Mouse (Mus musculus) limb, embryonic 13.5 days (tissue): ENCODE data around the gene Usp22. TPM values are rescaled to one million over a fixed set of nuclear protein-coding genes. Genes with fewer than 3 reads are reported as not detected.
"Not testable (repeated sequence)": the region's sequence is repeated elsewhere in the genome, so short reads cannot be mapped to it uniquely, and the experiment has no call there.

Source experiments
- ATAC-seq: fragments of 200-750 bp; cut with Nextera tagmentation; 2 replicates; pipeline ENCODE4 v1.8.0; 2017; ENCODE audit warnings: low read depth, moderate number of reproducible peaks, moderate TSS enrichment; ENCODE audit not compliant: low FRiP score
- H3K27ac ChIP-seq: fragments of 300-500 bp; sonication (generic); 2 replicates; pipeline ENCODE4 v1.5.1; 2015; ENCODE audit warnings: inconsistent platforms, mild to moderate bottlenecking, moderate library complexity
- H3K27me3 ChIP-seq: fragments of 300-500 bp; sonication (generic); 2 replicates; pipeline ENCODE4 v1.6.1; 2015; ENCODE audit warnings: mild to moderate bottlenecking, inconsistent platforms
- H3K36me3 ChIP-seq: fragments of 300-500 bp; sonication (generic); 2 replicates; pipeline ENCODE4 v1.6.1; 2015; ENCODE audit warnings: inconsistent platforms, mild to moderate bottlenecking, moderate library complexity
- H3K4me1 ChIP-seq: fragments of 300-500 bp; sonication (generic); 2 replicates; pipeline ENCODE4 v1.6.1; 2015; ENCODE audit warnings: inconsistent platforms
- H3K4me2 ChIP-seq: fragments of 300-500 bp; sonication (generic); replicated peaks from 2 replicates; pipeline ENCODE4 v1.6.1; 2015; ENCODE audit warnings: inconsistent platforms, mild to moderate bottlenecking, moderate library complexity
- H3K4me3 ChIP-seq: fragments of 300-500 bp; sonication (generic); 2 replicates; pipeline ENCODE4 v1.5.1; 2015; ENCODE audit warnings: moderate library complexity, mild to moderate bottlenecking, inconsistent platforms
- H3K9ac ChIP-seq: fragments of 300-500 bp; sonication (generic); 2 replicates; pipeline ENCODE4 v1.6.1; 2015; ENCODE audit warnings: mild to moderate bottlenecking, inconsistent platforms
- H3K9me3 ChIP-seq: fragments of 300-500 bp; sonication (generic); 2 replicates; pipeline ENCODE4 v1.6.1; 2016; ENCODE audit warnings: inconsistent platforms
- WGBS: fragments of 180-500 bp; shearing (Covaris S2); methylation state at CpG from one replicate; pipeline ENCODE4 v1.1.7; 2015; 5-methylcytosine and 5-hydroxymethylcytosine counted together
- polyA plus RNA-seq: library from polyadenylated mRNA; unstranded; fragments of >200 nt; fragmentation: Nextera tagmentation; extraction: Ambion mirVana; gene quantifications from 2 replicates; pipeline ENCODE4 v1.2.1, GENCODE M21; 2015

Usp22 gene
- polyA plus RNA-seq, 1 experiment from 2014 or later = 184 TPM

DNA sequence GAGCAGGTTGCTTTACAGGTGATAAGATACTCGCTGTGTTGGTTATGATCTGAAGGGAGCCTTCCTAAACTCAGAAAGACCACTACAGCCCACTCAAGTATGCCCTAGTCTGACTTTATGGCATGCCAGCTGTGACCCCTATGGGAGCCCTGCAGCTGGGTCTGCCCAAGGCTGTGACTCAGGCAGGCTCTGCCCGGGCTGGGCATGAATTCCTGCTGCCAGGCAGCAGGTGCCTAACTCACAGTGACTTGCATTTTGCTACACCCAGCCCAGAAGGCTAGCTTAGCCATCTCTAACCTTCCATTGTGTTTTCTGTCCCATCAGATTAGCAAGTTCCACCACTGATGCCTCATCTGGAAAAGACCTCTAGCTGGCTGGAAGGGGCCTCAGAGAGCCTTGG lies 28.0 kb upstream of the Usp22 start:
- WGBS = 67% methylated on average over 2 of the region's 2 CpGs
- no peak overlapping the region for H3K9ac ChIP-seq
- no peak for ATAC-seq

DNA sequence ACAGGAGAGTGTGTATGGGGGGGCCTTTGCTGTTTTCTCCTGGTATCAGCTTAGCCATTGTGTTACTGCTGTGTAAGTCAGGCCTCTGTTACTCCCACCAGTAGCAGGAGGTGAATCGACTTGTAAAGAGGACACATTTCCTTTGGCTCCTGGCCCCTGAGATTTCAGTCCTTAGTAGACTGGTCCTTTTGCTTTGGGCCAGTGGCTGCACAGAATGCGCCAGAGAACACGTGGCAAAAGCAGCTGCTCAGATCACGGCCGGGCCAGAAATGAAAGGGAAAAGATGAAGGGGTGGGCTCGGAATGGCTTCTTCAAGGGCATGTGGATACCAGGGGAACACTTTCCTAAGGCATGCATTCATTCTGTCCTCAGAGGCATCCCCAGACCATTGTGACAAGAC lies 27.3 kb upstream of the Usp22 start:
- Histone ChIP-seq H3K4me1 (peaks cover 39% of the 10 kb centered on the region), H3K4me2 (no peak overlapping the region), H3K27ac (no peak overlapping the region; the same call in 1 of the 2 replicates), H3K4me3 (no peak overlapping the region), H3K9ac (no peak overlapping the region), H3K9me3 (no peaks in the 10 kb centered on the region), H3K36me3 (no peaks in the 10 kb centered on the region), H3K27me3 (no peaks in the 10 kb centered on the region)
- ATAC-seq = no peak
- WGBS = 69% methylated on average over 6 of the region's 6 CpGs

More for the DNA sequence above, 28.0 kb upstream of the Usp22 start:
- Histone ChIP-seq H3K4me3 (no peak overlapping the region), H3K9me3 (no peaks in the 10 kb centered on the region), H3K36me3 (no peaks in the 10 kb centered on the region), H3K4me2 (no peak overlapping the region), H3K27me3 (no peaks in the 10 kb centered on the region), H3K4me1 (peaks cover 41% of the 10 kb centered on the region), H3K27ac (no peak overlapping the region)

DNA sequence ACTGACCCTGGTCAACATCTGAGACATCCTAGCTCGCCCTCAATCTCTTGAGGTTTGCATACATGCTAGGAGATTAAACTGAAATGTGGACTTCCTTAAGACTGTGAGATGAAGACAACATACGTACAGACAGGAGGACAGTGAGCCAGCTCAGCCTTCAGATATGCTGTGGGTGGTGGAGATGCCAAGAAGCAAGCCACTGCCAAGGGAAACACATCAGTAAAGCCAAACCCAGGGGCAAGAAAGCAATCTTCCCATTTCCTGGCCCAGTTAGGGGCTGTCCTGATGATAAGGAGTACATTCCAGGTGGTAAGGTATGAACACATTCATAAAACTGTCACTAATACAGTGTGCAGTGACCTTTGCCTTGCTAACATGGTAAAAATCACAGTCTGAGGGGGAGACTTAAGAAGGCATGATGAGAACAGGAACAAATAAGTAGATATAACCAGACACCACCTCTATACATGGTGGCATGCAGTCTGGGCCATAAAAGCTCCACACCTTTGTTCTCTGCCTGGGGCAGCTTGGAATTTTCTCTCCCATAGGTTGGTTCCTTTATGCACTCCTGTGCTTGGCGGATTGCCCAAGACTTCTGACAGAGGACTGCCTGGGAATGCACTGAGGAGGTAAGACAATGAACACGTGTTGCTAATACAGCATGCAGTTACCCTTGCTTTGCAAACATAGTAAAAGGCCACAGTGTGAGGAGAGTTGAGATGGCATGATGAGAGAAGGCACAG lies 24.9 kb upstream of the Usp22 start:
- no peak overlapping the region for H3K4me2 ChIP-seq
- no peaks in the 10 kb centered on the region for H3K36me3 ChIP-seq
- peaks cover 34% of the 10 kb centered on the region for H3K4me1 ChIP-seq
- no peak overlapping the region; the same call in 1 of the 2 replicates for H3K27ac ChIP-seq
- no peaks in the 10 kb centered on the region for H3K9me3 ChIP-seq
- WGBS = 58% methylated on average over 4 of the region's 4 CpGs
- no peak for ATAC-seq
- H3K9ac ChIP-seq = no peak overlapping the region
- no peaks in the 10 kb centered on the region for H3K27me3 ChIP-seq
- H3K4me3 ChIP-seq = no peak overlapping the region

DNA sequence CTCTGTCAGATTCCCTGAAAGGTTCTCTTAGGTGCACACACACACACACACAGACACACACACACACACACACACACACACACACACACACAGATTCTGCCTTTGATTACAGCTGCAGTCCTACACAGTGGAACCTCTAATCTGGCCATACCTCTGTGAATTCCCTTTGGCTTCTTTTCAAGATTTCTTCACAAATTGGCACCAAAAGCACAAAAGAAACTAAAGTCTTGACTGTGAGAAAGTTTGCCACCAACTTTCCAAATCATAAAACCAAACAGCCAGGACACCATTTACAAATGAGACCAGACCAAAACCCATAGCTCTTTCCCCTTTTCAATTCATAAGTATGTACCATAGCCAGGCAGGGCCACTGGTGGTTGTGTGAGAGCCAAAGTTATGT lies 23.1 kb upstream of the Usp22 start:
- Histone ChIP-seq H3K4me2 (no peak overlapping the region), H3K9ac (no peak overlapping the region), H3K36me3 (no peaks in the 10 kb centered on the region), H3K4me1 (peaks cover 31% of the 10 kb centered on the region), H3K27ac (no peak overlapping the region), H3K4me3 (no peak overlapping the region), H3K9me3 (no peaks in the 10 kb centered on the region), H3K27me3 (peaks cover 8% of the 10 kb centered on the region; the same call in 1 of the 2 replicates)
- no peak for ATAC-seq

DNA sequence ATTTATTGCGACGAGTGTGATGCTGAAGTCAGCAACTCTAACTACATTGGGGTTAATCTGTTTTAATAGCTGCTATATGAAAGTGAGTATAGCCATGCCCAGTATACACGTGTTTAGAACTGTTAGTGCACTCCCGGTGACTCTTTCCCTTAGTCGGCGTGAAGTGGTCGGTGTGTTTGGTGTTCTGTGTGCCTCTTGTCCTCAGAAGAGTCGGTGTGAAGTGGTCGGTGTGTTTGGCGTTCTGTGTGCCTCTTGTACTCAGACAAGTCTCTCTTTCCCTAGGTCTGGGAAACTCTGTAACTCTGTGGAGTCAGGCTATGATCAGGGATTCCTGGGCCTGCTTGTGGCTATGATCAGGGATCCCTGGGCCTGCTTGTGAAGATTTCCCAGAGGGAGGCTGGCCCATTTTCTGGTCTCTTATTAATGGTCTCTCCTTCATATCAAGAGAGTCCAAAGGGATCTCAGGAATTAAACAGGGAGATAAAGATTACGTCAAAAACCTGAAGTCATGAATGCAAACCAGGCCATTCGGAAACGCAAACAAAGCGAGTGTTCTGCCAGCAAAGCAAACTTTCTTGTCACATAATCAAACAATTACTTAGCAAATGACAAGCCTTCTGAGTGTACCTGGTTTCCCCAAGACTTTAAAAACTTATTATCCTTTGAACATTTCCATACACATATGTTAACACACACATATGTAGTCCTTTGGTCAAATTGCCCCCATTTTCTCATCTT lies 21.9 kb upstream of the Usp22 start:
- 85% methylated on average over 14 of the region's 14 CpGs for WGBS
- H3K36me3 ChIP-seq = no peaks in the 10 kb centered on the region
- no peak overlapping the region for H3K4me2 ChIP-seq
- no peak overlapping the region for H3K27ac ChIP-seq
- no peak overlapping the region for H3K9ac ChIP-seq
- H3K4me3 ChIP-seq = no peak overlapping the region
- H3K4me1 ChIP-seq = peaks cover 22% of the 10 kb centered on the region
- ATAC-seq = no peak
- H3K9me3 ChIP-seq = no peaks in the 10 kb centered on the region
- H3K27me3 ChIP-seq = peaks cover 8% of the 10 kb centered on the region; the same call in 1 of the 2 replicates

DNA sequence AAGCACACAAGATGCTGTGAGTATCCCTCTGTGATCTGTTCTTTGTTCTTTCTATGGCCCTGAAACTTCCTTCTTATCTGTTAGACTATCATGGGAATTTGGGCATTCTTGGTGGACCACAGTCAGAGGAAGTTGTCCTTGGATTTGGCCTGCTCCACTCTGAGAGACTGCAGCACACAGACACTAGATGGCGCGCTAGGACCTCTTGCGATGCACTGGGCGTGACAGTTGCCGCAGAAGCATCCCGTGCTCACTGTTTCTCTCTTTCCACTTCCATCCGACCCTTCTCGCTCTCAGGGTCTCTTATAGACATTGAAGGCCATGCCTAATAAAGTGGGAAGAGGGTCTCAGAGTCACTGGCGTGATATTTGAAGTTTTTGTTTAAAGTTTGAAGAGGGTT lies 18.5 kb upstream of the Usp22 start:
- Histone ChIP-seq H3K27me3 (peaks cover 8% of the 10 kb centered on the region; the same call in 1 of the 2 replicates), H3K27ac (no peak overlapping the region), H3K4me3 (no peak overlapping the region), H3K4me1 (0 out of 2 replicates have a peak, but pooled peaks cover 4% of the 10 kb centered on the region), H3K4me2 (no peak overlapping the region), H3K9me3 (no peaks in the 10 kb centered on the region), H3K36me3 (no peaks in the 10 kb centered on the region), H3K9ac (no peak overlapping the region)
- ATAC-seq = no peak
- WGBS = 13% methylated on average over 9 of the region's 9 CpGs

DNA sequence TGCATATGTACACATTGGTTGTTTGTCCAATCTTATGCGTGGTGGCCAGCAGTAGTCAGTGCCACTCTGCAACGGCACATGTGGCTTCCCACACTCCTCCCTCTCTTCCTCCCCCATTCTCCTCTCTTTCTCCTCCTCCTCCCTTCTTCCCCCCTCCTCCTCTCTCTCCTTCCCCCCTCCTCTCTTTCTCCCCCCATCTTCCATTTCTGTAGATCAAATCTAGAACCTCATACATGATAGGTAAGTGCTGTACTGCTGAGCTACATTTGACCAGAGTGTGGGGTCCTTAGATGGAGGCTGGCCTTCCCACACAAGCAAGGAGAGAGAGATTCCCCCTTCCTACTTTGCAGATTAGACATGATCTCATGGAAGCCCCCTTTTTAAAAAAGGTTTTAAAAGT lies 17.9 kb upstream of the Usp22 start:
- no peaks in the 10 kb centered on the region for H3K9me3 ChIP-seq
- H3K27ac ChIP-seq = no peak overlapping the region
- H3K27me3 ChIP-seq = peaks cover 8% of the 10 kb centered on the region; the same call in 1 of the 2 replicates
- 0 out of 2 replicates have a peak, but pooled peaks cover 4% of the 10 kb centered on the region for H3K4me1 ChIP-seq
- H3K9ac ChIP-seq = no peak overlapping the region
- WGBS = 100% methylated on average over 2 of the region's 2 CpGs
- H3K4me3 ChIP-seq = no peak overlapping the region
- no peak overlapping the region for H3K4me2 ChIP-seq
- no peaks in the 10 kb centered on the region for H3K36me3 ChIP-seq
- no peak for ATAC-seq

DNA sequence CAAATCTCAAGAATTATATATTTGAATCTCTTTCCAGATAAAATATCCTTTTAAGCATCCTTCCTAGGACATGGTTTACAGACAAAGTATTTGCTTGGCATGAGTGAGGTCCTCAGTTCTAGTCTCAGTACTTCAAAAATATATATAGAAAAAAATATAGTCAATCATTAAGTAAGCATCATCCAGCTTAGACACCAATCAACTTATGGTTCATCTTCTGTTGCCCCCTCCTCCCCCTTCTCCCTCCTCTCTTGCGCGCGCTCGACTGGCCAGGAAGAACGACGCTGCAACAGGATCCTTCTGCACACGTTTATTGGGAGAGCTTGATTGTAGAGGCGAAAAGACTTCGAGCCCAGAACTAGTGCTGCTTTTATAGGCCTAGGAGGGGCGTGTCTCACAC lies 17.3 kb upstream of the Usp22 start:
- WGBS = 92% methylated on average over 8 of the region's 10 CpGs
- H3K27me3 ChIP-seq = not testable (repeated sequence)

DNA sequence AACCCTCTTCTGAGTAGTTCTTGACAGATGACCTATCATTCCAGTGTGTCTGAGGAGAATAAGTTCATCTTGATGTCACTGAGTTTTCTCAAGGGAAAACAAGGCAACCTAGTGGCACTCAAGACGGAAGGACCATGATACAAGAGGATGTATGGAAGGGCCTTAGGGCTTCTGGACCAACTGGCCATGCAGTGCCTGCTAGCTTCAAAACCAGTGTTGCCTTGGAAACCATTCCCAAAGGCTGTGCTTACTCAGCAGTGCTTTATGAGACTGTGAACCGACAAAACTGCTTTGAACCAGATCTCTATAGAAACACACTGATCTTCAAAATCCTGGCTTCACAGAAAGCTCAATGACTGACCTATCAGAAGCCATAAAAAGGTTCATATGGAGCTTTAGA lies 15.9 kb upstream of the Usp22 start:
- H3K27ac ChIP-seq = no peak overlapping the region
- H3K27me3 ChIP-seq = peaks cover 8% of the 10 kb centered on the region; the same call in 1 of the 2 replicates
- 65% methylated on average over 2 of the region's 2 CpGs for WGBS
- no peak overlapping the region for H3K4me2 ChIP-seq
- H3K36me3 ChIP-seq = no peaks in the 10 kb centered on the region
- ATAC-seq = no peak
- no peak overlapping the region for H3K4me3 ChIP-seq
- H3K4me1 ChIP-seq = no peaks in the 10 kb centered on the region
- peaks cover 3% of the 10 kb centered on the region; the same call in 1 of the 2 replicates for H3K9me3 ChIP-seq
- no peak overlapping the region for H3K9ac ChIP-seq

More for the DNA sequence above, 17.3 kb upstream of the Usp22 start:
- H3K9ac ChIP-seq, H3K4me3 ChIP-seq, ATAC-seq, H3K9me3 ChIP-seq, H3K4me1 ChIP-seq, H3K4me2 ChIP-seq, H3K27ac ChIP-seq, H3K36me3 ChIP-seq: not testable (repeated sequence)

DNA sequence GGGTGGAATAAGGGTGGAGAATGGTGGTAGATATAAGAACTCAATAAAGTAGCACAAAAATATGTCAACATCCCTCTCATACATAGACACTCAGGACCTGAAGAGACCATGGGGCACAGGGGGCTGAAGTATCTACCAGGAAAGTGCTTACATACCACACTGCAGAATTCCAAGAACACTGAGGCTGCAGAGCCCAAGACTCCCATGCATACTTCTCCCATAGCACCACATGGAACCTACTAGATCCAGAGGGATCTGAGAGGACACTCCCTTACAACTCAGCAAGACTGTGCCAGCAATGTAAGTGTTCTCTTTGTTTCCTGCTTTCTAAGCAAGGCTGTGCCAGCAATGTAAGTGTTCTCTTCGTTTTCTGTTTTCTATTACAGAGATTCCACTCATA lies 9.0 kb upstream of the Usp22 start:
- Histone ChIP-seq H3K9me3 (peaks cover 12% of the 10 kb centered on the region; the same call in 1 of the 2 replicates), H3K36me3 (no peaks in the 10 kb centered on the region), H3K27ac (no peak overlapping the region), H3K4me1 (peaks cover 17% of the 10 kb centered on the region), H3K9ac (no peak overlapping the region), H3K4me3 (no peak overlapping the region), H3K27me3 (no peaks in the 10 kb centered on the region), H3K4me2 (no peak overlapping the region)
- ATAC-seq = no peak
- WGBS = 58% methylated on average over 1 of the region's 1 CpGs

DNA sequence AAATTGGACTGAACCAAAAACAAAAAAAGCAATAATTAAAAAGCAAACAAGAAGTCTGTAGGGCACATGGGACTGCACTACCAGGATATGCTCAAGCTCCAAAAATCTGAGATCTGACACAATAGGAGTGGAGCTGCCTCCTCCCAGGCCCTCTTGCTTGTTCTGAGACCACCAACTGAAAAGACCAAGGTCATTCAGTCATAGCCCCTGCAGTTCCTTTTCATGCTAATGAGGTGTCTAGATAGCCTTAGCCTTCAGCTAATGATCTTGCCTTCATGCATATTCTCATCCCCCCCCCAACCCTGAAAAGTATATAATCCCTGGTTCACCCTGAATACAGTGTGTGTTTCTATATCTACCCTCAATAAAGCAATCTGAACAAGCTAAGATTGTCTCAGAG lies 6.8 kb upstream of the Usp22 start:
- Histone ChIP-seq H3K4me3 (no peak overlapping the region), H3K4me2 (no peak overlapping the region), H3K4me1 (peaks cover 17% of the 10 kb centered on the region), H3K36me3 (no peaks in the 10 kb centered on the region), H3K27me3 (no peaks in the 10 kb centered on the region), H3K27ac (no peak overlapping the region), H3K9me3 (peaks cover 12% of the 10 kb centered on the region; the same call in 1 of the 2 replicates), H3K9ac (no peak overlapping the region)
- no peak for ATAC-seq

DNA sequence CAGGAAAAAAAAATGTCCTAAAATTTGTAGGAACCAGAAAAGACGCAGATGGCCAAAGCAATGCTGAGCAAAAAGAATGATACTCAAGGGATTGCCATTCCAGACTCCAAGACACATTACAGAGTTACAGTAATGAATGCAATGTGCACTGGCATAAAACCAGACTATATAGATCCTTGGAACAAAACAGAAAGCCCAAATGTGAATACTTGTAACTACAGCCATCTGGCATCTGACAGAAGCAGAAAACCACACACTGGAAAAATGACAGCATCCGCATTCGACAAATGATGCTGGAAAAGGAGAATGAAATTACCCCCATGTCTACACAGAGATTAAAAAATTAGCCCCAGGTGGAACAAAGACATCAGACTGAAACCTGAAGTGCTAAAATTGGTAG lies 5.5 kb upstream of the Usp22 start:
- Histone ChIP-seq H3K36me3 (no peaks in the 10 kb centered on the region), H3K9me3 (0 out of 2 replicates have a peak, but pooled peaks cover 7% of the 10 kb centered on the region), H3K4me2 (peak overlapping the region; percentile 19; the same call in 1 of the 2 replicates), H3K27ac (peak overlapping the region; percentile 35; the same call in 1 of the 2 replicates), H3K4me3 (no peak overlapping the region), H3K9ac (no peak overlapping the region), H3K27me3 (no peaks in the 10 kb centered on the region), H3K4me1 (peaks cover 17% of the 10 kb centered on the region)
- no peak for ATAC-seq
- WGBS = 41% methylated on average over 3 of the region's 3 CpGs
